Mouse (Mus musculus) heart, postnatal 14 days (tissue): ENCODE data around the gene Lap3. TPM values are rescaled to one million over a fixed set of nuclear protein-coding genes. Genes with fewer than 3 reads are reported as not detected.

Experiments used
- DNase-seq, 2 experiments: peaks; one replicate each; pipeline ENCODE4 v3.0.0; 2021 to 2022
- intact Hi-C: fragments of 180-260 bp; cut with DNase I; formaldehyde crosslinking; loops from one replicate; pipeline ENCODE4 v1.15.1; 2025
- total RNA-seq, 2 experiments: library from RNA; stranded (reverse); gene quantifications; 2 replicates each; pipeline ENCODE4 v1.2.3; 2021

Gene Lap3
- total RNA-seq, 2 experiments from 2014 or later = 68.9 to 75.3 TPM

- intact Hi-C loops = loop anchor here (2.0 kb wide), 1 partner anchor 134 kb away; the partner anchor contains the start of gene Ncapg
Measured at GRCm38 (mm10) chr5:45535177-45535576, 42.0 kb downstream of the Lap3 start.

GRCm38 (mm10) chr5:45539502-45539901 lies 46.3 kb downstream of the Lap3 start:
- intact Hi-C loops = no loop called here
- DNase-seq = no peak

More at GRCm38 (mm10) chr5:45535177-45535576, 42.0 kb downstream of the Lap3 start:
- no peak for DNase-seq

GRCm38 (mm10) chr5:45543374-45543773 lies 50.2 kb downstream of the Lap3 start:
- intact Hi-C loops = no loop called here
- peak in 1 of 2 experiments; percentile 5 for DNase-seq

- intact Hi-C loops = no loop called here
- DNase-seq = no peak
Measured at GRCm38 (mm10) chr5:45549586-45549985, 56.4 kb downstream of the Lap3 start.

Other genes starting within 250 kb of the Lap3 start
- gene Qdpr, start 43.1 kb upstream of the Lap3 start, total RNA-seq = 10 to 100 TPM; 69.2 to 73.7 TPM
- not detected for gene Clrn2, start 39.6 kb upstream of the Lap3 start, total RNA-seq
- gene Med28, start 26.9 kb downstream of the Lap3 start, total RNA-seq = 10 to 100 TPM; 44.3 to 48.4 TPM
- gene Fam184b, start 146.2 kb downstream of the Lap3 start, total RNA-seq = under 1 TPM; 0.07 TPM
- gene Ncapg, start 176.5 kb downstream of the Lap3 start, total RNA-seq = 1 to 10 TPM; 1.6 to 4.1 TPM